Mouse (Mus musculus) ES-Bruce4 (cell line): ENCODE results near the gene Ginm1.

Source experiments
- CTCF ChIP-seq: IDR thresholded peaks from one replicate; pipeline ENCODE4 v1.8.1; 2011; ENCODE audit warnings: low read depth, low read length
- EP300 ChIP-seq: IDR thresholded peaks from 2 replicates; pipeline ENCODE4 v1.6.1; 2011; ENCODE audit warnings: low read depth, low read length; ENCODE audit not compliant: insufficient read depth
- POLR2A ChIP-seq: IDR thresholded peaks from one replicate; pipeline ENCODE4 v1.8.1; 2011; ENCODE audit warnings: low read length; ENCODE audit not compliant: insufficient read depth

- TF ChIP-seq POLR2A (no peak), CTCF (no peak), EP300 (no peak)
These were observed 35.1 kb downstream of the Ginm1 start for GRCm38 (mm10) chr10:7757544-7757943.
